Comparison of ENCODE assay signal across 28 mouse cellular contexts in genomic region chr7:57390046-57390445, GRCm38 (mm10). TPM values are rescaled to one million over a fixed set of nuclear protein-coding genes. Genes with fewer than 3 reads are reported as not detected.
DNase-seq lines count a peak whose midpoint lies in the region; ATAC-seq and TF ChIP-seq lines count a peak whose summit lies in the region.
"Had no signal": no experiment of that assay in that cellular context is flagged by ENCODE, and none has a peak within 500 bp of the region (broad histone marks: within the 10 kb centered on the region; RNA-seq: fewer than 3 reads in every experiment).

No protein-coding gene starts in this region.

- H3K4me1 ChIP-seq in kidney, postnatal 0 days (replicated peaks; ENCODE audit: insufficient read depth, low read length) = no peaks in the 10 kb centered on the region
- no peaks in the 10 kb centered on the region for H3K4me1 ChIP-seq in midbrain, postnatal 0 days (ENCODE audit: insufficient read depth, low read length)
- peaks cover 20% of the 10 kb centered on the region for H3K4me1 ChIP-seq in midbrain, embryonic 13.5 days (replicated peaks)

- no peak overlapping the region for H3K9ac ChIP-seq in kidney, postnatal 0 days (ENCODE audit: low read depth, low read length)
- H3K9ac ChIP-seq in midbrain, postnatal 0 days (replicated peaks; ENCODE audit: low read length, poor library complexity, severe bottlenecking) = no peak overlapping the region
- no peak overlapping the region for H3K9ac ChIP-seq in midbrain, embryonic 13.5 days (replicated peaks)
- H3K9ac ChIP-seq: heart, embryonic 12.5 days had no signal

- no peak for ATAC-seq in kidney, postnatal 0 days (replicated peaks; ENCODE audit: low FRiP score, low read depth)
- no peak for ATAC-seq in midbrain, postnatal 0 days (ENCODE audit: low FRiP score)
- ATAC-seq in midbrain, embryonic 13.5 days = no peak
- ATAC-seq: forebrain, embryonic 16.5 days had no signal

- no peak for DNase-seq in kidney, postnatal 0 days (ENCODE audit: low spot score)
- no peak for DNase-seq in kidney, adult 18-20 months
- DNase-seq in midbrain, postnatal 0 days (ENCODE audit: low spot score) = peak; percentile 50
- DNase-seq in brain, embryonic 14.5 days (ENCODE audit: low read depth) = peak; percentile 29
- DNase-seq in right cerebral cortex, postnatal 10 days (ENCODE audit: low spot score in 2 of 2) = peak; percentile 51 to 58
- DNase-seq in gastrocnemius, adult 18-20 months (ENCODE audit: low spot score) = no peak
- DNase-seq: adrenal gland, postnatal 14 days; cerebellum, adult 9-10 months; gastrocnemius, postnatal 10 days; heart, adult 11 months; heart, postnatal 10 days; kidney, adult 2 months; kidney, postnatal 10 days; thymus, adult 2 months; thymus, postnatal 4 days had no signal

- no peak overlapping the region for H3K27ac ChIP-seq in kidney, postnatal 0 days
- no peak overlapping the region for H3K27ac ChIP-seq in midbrain, postnatal 0 days (ENCODE audit: low read depth, low read length)
- H3K27ac ChIP-seq in midbrain, embryonic 13.5 days = no peak overlapping the region
- H3K27ac ChIP-seq: embryonic facial prominence, embryonic 10.5 days; hindbrain, embryonic 10.5 days; limb, embryonic 10.5 days; macrophage; stomach, postnatal 0 days had no signal

- TF ChIP-seq POLR2A in brain, embryonic 14.5 days (IDR thresholded peaks at IDR 0.05; ENCODE audit: borderline replicate concordance, extremely low read depth, insufficient read depth, insufficient read length, poor library complexity, severe bottlenecking) = no peak

- no peaks in the 10 kb centered on the region for H3K27me3 ChIP-seq in kidney, postnatal 0 days (ENCODE audit: insufficient read depth, low read length)
- no peaks in the 10 kb centered on the region for H3K27me3 ChIP-seq in midbrain, postnatal 0 days (ENCODE audit: insufficient read depth, low read length)
- peaks cover 24% of the 10 kb centered on the region for H3K27me3 ChIP-seq in midbrain, embryonic 13.5 days

- TF ChIP-seq CTCF in kidney, postnatal 0 days (IDR thresholded peaks at IDR 0.05; ENCODE audit: low read depth) = 0 out of 2 replicates have a peak, but pooled peaks have one; percentile 12
- peak; percentile 64 for TF ChIP-seq CTCF in midbrain, postnatal 0 days (IDR thresholded peaks at IDR 0.05)
- no peak for TF ChIP-seq CTCF in brain, embryonic 14.5 days (IDR thresholded peaks at IDR 0.05; ENCODE audit: borderline replicate concordance, extremely low read depth, insufficient read depth, insufficient read length)

- no peak overlapping the region for H3K4me3 ChIP-seq in kidney, postnatal 0 days (replicated peaks; ENCODE audit: low read depth, low read length)
- no peak overlapping the region for H3K4me3 ChIP-seq in midbrain, postnatal 0 days (ENCODE audit: low read depth, low read length)
- no peak overlapping the region for H3K4me3 ChIP-seq in midbrain, embryonic 13.5 days (replicated peaks)
- H3K4me3 ChIP-seq: embryonic facial prominence, embryonic 10.5 days; heart, embryonic 12.5 days; hindbrain, embryonic 10.5 days; limb, embryonic 10.5 days had no signal

- H3K9me3 ChIP-seq in kidney, postnatal 0 days (replicated peaks; ENCODE audit: low read length) = no peaks in the 10 kb centered on the region
- H3K9me3 ChIP-seq in midbrain, postnatal 0 days (ENCODE audit: low read length) = no peaks in the 10 kb centered on the region
- H3K9me3 ChIP-seq in midbrain, embryonic 13.5 days = no peaks in the 10 kb centered on the region
- H3K9me3 ChIP-seq: embryonic facial prominence, embryonic 10.5 days; heart, embryonic 12.5 days; hindbrain, embryonic 10.5 days; limb, embryonic 10.5 days had no signal

- WGBS in kidney, postnatal 0 days = 33% methylated on average over 4 of the region's 4 CpGs
- WGBS in midbrain, postnatal 0 days = 45% methylated on average over 4 of the region's 4 CpGs
- WGBS in midbrain, embryonic 13.5 days = 49% methylated on average over 4 of the region's 4 CpGs

- H3K36me3 ChIP-seq in kidney, postnatal 0 days (ENCODE audit: insufficient read depth, low read length) = no peaks in the 10 kb centered on the region
- H3K36me3 ChIP-seq in midbrain, postnatal 0 days (ENCODE audit: insufficient read depth, low read length) = no peaks in the 10 kb centered on the region
- H3K36me3 ChIP-seq in midbrain, embryonic 13.5 days = no peaks in the 10 kb centered on the region
- H3K36me3 ChIP-seq: embryonic facial prominence, embryonic 10.5 days; heart, embryonic 12.5 days; hindbrain, embryonic 10.5 days; limb, embryonic 10.5 days had no signal

- no peak overlapping the region for H3K4me2 ChIP-seq in kidney, postnatal 0 days (ENCODE audit: low read length)
- H3K4me2 ChIP-seq in midbrain, postnatal 0 days (ENCODE audit: low read depth, low read length, poor library complexity, severe bottlenecking) = no peak overlapping the region
- H3K4me2 ChIP-seq in midbrain, embryonic 13.5 days (replicated peaks) = no peak overlapping the region
- H3K4me2 ChIP-seq: heart, embryonic 12.5 days had no signal

RNA-seq across cellular contexts. Expression of gene Gabrg3, which starts 3.1 kb away (rescaled TPM):
- 0.42 TPM in 2 replicates for polyA plus RNA-seq in kidney, postnatal 0 days (2015; fragmentation: Nextera tagmentation; extraction: Ambion mirVana)
- 11.8 and 25.3 TPM in 2 replicates for total RNA-seq in midbrain, postnatal 0 days (2014; rRNA removed)
- polyA plus RNA-seq in midbrain, postnatal 0 days (2015; fragmentation: Nextera tagmentation; extraction: Ambion mirVana) = 9.5 and 11.5 TPM in 2 replicates
- polyA plus RNA-seq in midbrain, embryonic 13.5 days (2015; fragmentation: Nextera tagmentation; extraction: Ambion mirVana) = 1.7 and 1.9 TPM in 2 replicates
- polyA plus RNA-seq in brain, embryonic 14.5 days (2012; rRNA removed) = 2.2 and 3.3 TPM in 2 replicates
- not detected for total RNA-seq in gastrocnemius, adult 18-20 months (2021)
- total RNA-seq: common myeloid progenitor, adult 5-6 weeks; liver, adult 2 months; monocyte, adult 5-6 weeks had no signal
- polyA plus RNA-seq: C2C12; hindbrain, embryonic 10.5 days; liver, adult 2 months; macrophage had no signal

RNA-seq across cellular contexts. Expression of gene Gabrb3, which starts 29.4 kb away (rescaled TPM):
- 0.47 and 0.50 TPM in 2 replicates for polyA plus RNA-seq in kidney, postnatal 0 days (2015; fragmentation: Nextera tagmentation; extraction: Ambion mirVana)
- total RNA-seq in midbrain, postnatal 0 days (2014; rRNA removed) = 159 and 191 TPM in 2 replicates
- 47.8 and 58.0 TPM in 2 replicates for polyA plus RNA-seq in midbrain, postnatal 0 days (2015; fragmentation: Nextera tagmentation; extraction: Ambion mirVana)
- 27.7 and 28.7 TPM in 2 replicates for polyA plus RNA-seq in midbrain, embryonic 13.5 days (2015; fragmentation: Nextera tagmentation; extraction: Ambion mirVana)
- 29.5 and 54.0 TPM in 2 replicates for polyA plus RNA-seq in brain, embryonic 14.5 days (2012; rRNA removed)
- not detected for total RNA-seq in gastrocnemius, adult 18-20 months (2021)
- total RNA-seq: common myeloid progenitor, adult 5-6 weeks; monocyte, adult 5-6 weeks had no signal
- polyA plus RNA-seq: C2C12; liver, embryonic 16.5 days; macrophage had no signal

Comparison
In these comparisons a context has a peak if more than half of its experiments do, and no peak if none do; other contexts are left out.
1. DNase-seq: peak in midbrain, postnatal 0 days (single experiment), brain, embryonic 14.5 days (single experiment) and right cerebral cortex, postnatal 10 days (2 of 2); none in kidney, postnatal 0 days (single experiment), kidney, adult 18-20 months (single experiment) and gastrocnemius, adult 18-20 months (single experiment).
2. RNA of gene Gabrb3, which starts 29.4 kb away (polyA plus RNA-seq): 47.8 to 58.0 TPM in midbrain, postnatal 0 days, 29.5 to 54.0 TPM in brain, embryonic 14.5 days and 27.7 to 28.7 TPM in midbrain, embryonic 13.5 days; 0.47 to 0.50 TPM in kidney, postnatal 0 days; every median in the first group is over 10 times any median in the second.